Mouse (Mus musculus): ENCODE measurements around the gene Tbc1d2b. TPM values are rescaled to one million over a fixed set of nuclear protein-coding genes. Genes with fewer than 3 reads are reported as not detected.

The Tbc1d2b gene
- polyA plus RNA-seq, 1 experiment from 2014 or later: 4.3 TPM

- H3K27me3 ChIP-seq (replicated peaks; ENCODE audit: control insufficient read depth, insufficient read depth, low read length): no peaks in the 10 kb centered on the region
- no peak overlapping the region for H3K4me2 ChIP-seq (ENCODE audit: low read length)
- DNase-seq (ENCODE audit: low spot score) (no peak), ATAC-seq (no peak)
- H3K27ac ChIP-seq (ENCODE audit: low read depth, low read length): no peak overlapping the region
- no peak overlapping the region for H3K9ac ChIP-seq (ENCODE audit: low read length)
- no peaks in the 10 kb centered on the region for H3K36me3 ChIP-seq (ENCODE audit: control insufficient read depth, insufficient read depth, low read length)
- no peaks in the 10 kb centered on the region for H3K4me1 ChIP-seq (ENCODE audit: control insufficient read depth, insufficient read depth, low read length)
- no peak overlapping the region for H3K4me3 ChIP-seq (ENCODE audit: low read depth, low read length)
- 70% methylated on average over 3 of the region's 3 CpGs for WGBS
- no peaks in the 10 kb centered on the region for H3K9me3 ChIP-seq (replicated peaks; ENCODE audit: control insufficient read depth, low read length)
Observed at GRCm38 (mm10) chr9:90293641-90294398, 23.2 kb upstream of the Tbc1d2b start.

- no peaks in the 10 kb centered on the region for H3K36me3 ChIP-seq (ENCODE audit: control insufficient read depth, insufficient read depth, low read length)
- 91% methylated on average over 3 of the region's 3 CpGs for WGBS
- no peak overlapping the region for H3K4me3 ChIP-seq (ENCODE audit: low read depth, low read length)
- H3K9ac ChIP-seq (ENCODE audit: low read length): no peak overlapping the region
- no peak overlapping the region for H3K27ac ChIP-seq (ENCODE audit: low read depth, low read length)
- no peaks in the 10 kb centered on the region for H3K9me3 ChIP-seq (replicated peaks; ENCODE audit: control insufficient read depth, low read length)
- ATAC-seq (no peak), DNase-seq (ENCODE audit: low spot score) (no peak)
- H3K4me1 ChIP-seq (ENCODE audit: control insufficient read depth, insufficient read depth, low read length): no peaks in the 10 kb centered on the region
- no peak overlapping the region for H3K4me2 ChIP-seq (ENCODE audit: low read length)
- no peaks in the 10 kb centered on the region for H3K27me3 ChIP-seq (replicated peaks; ENCODE audit: control insufficient read depth, insufficient read depth, low read length)
Observed at GRCm38 (mm10) chr9:90278397-90278796, 7.8 kb upstream of the Tbc1d2b start.

- Histone ChIP-seq H3K4me3 (ENCODE audit: low read depth, low read length) (no peak overlapping the region), H3K4me1 (ENCODE audit: control insufficient read depth, insufficient read depth, low read length) (no peaks in the 10 kb centered on the region), H3K9ac (ENCODE audit: low read length) (no peak overlapping the region), H3K27ac (ENCODE audit: low read depth, low read length) (no peak overlapping the region), H3K4me2 (ENCODE audit: low read length) (no peak overlapping the region), H3K36me3 (ENCODE audit: control insufficient read depth, insufficient read depth, low read length) (no peaks in the 10 kb centered on the region), H3K9me3 (replicated peaks; ENCODE audit: control insufficient read depth, low read length) (no peaks in the 10 kb centered on the region), H3K27me3 (replicated peaks; ENCODE audit: control insufficient read depth, insufficient read depth, low read length) (no peaks in the 10 kb centered on the region)
- ATAC-seq: no peak
- WGBS: 79% methylated on average over 2 of the region's 2 CpGs
- DNase-seq (ENCODE audit: low spot score): no peak
Observed at GRCm38 (mm10) chr9:90277884-90278283, 7.3 kb upstream of the Tbc1d2b start.

- DNase-seq (ENCODE audit: low spot score): no peak
- Histone ChIP-seq H3K4me1 (ENCODE audit: control insufficient read depth, insufficient read depth, low read length) (no peaks in the 10 kb centered on the region), H3K36me3 (ENCODE audit: control insufficient read depth, insufficient read depth, low read length) (no peaks in the 10 kb centered on the region), H3K27ac (ENCODE audit: low read depth, low read length) (no peak overlapping the region), H3K4me2 (ENCODE audit: low read length) (no peak overlapping the region), H3K27me3 (replicated peaks; ENCODE audit: control insufficient read depth, insufficient read depth, low read length) (no peaks in the 10 kb centered on the region), H3K4me3 (ENCODE audit: low read depth, low read length) (no peak overlapping the region), H3K9me3 (replicated peaks; ENCODE audit: control insufficient read depth, low read length) (no peaks in the 10 kb centered on the region), H3K9ac (ENCODE audit: low read length) (no peak overlapping the region)
- ATAC-seq: no peak
- 72% methylated on average over 1 of the region's 1 CpGs for WGBS
Observed at GRCm38 (mm10) chr9:90276779-90277178, 6.2 kb upstream of the Tbc1d2b start.

GRCm38 (mm10) chr9:90275906-90276305, 5.3 kb upstream of the Tbc1d2b start:
- WGBS: 92% methylated on average over 5 of the region's 5 CpGs
- no peaks in the 10 kb centered on the region for H3K4me1 ChIP-seq (ENCODE audit: control insufficient read depth, insufficient read depth, low read length)
- no peaks in the 10 kb centered on the region for H3K36me3 ChIP-seq (ENCODE audit: control insufficient read depth, insufficient read depth, low read length)
- no peaks in the 10 kb centered on the region for H3K9me3 ChIP-seq (replicated peaks; ENCODE audit: control insufficient read depth, low read length)
- H3K27ac ChIP-seq (ENCODE audit: low read depth, low read length): no peak overlapping the region
- no peaks in the 10 kb centered on the region for H3K27me3 ChIP-seq (replicated peaks; ENCODE audit: control insufficient read depth, insufficient read depth, low read length)
- ATAC-seq (no peak), DNase-seq (ENCODE audit: low spot score) (no peak)
- no peak overlapping the region for H3K9ac ChIP-seq (ENCODE audit: low read length)
- H3K4me2 ChIP-seq (ENCODE audit: low read length): no peak overlapping the region
- H3K4me3 ChIP-seq (ENCODE audit: low read depth, low read length): no peak overlapping the region

- no peaks in the 10 kb centered on the region for H3K9me3 ChIP-seq (replicated peaks; ENCODE audit: control insufficient read depth, low read length)
- no peak overlapping the region for H3K4me2 ChIP-seq (ENCODE audit: low read length)
- H3K4me3 ChIP-seq (ENCODE audit: low read depth, low read length): no peak overlapping the region
- H3K27me3 ChIP-seq (replicated peaks; ENCODE audit: control insufficient read depth, insufficient read depth, low read length): no peaks in the 10 kb centered on the region
- DNase-seq (ENCODE audit: low spot score) (no peak), ATAC-seq (no peak)
- WGBS: 73% methylated on average over 2 of the region's 2 CpGs
- H3K36me3 ChIP-seq (ENCODE audit: control insufficient read depth, insufficient read depth, low read length): no peaks in the 10 kb centered on the region
- H3K9ac ChIP-seq (ENCODE audit: low read length): no peak overlapping the region
- H3K27ac ChIP-seq (ENCODE audit: low read depth, low read length): no peak overlapping the region
- H3K4me1 ChIP-seq (ENCODE audit: control insufficient read depth, insufficient read depth, low read length): no peaks in the 10 kb centered on the region
Observed at GRCm38 (mm10) chr9:90275500-90275899, 4.9 kb upstream of the Tbc1d2b start.

GRCm38 (mm10) chr9:90274516-90274915, 3.9 kb upstream of the Tbc1d2b start:
- no peak overlapping the region for H3K4me3 ChIP-seq (ENCODE audit: low read depth, low read length)
- H3K9me3 ChIP-seq (replicated peaks; ENCODE audit: control insufficient read depth, low read length): no peaks in the 10 kb centered on the region
- H3K36me3 ChIP-seq (ENCODE audit: control insufficient read depth, insufficient read depth, low read length): no peaks in the 10 kb centered on the region
- no peak overlapping the region for H3K4me2 ChIP-seq (ENCODE audit: low read length)
- WGBS: 87% methylated on average over 3 of the region's 3 CpGs
- H3K4me1 ChIP-seq (ENCODE audit: control insufficient read depth, insufficient read depth, low read length): peaks cover 4% of the 10 kb centered on the region; the same call in 1 of the 2 replicates
- no peak for ATAC-seq
- no peak overlapping the region for H3K9ac ChIP-seq (ENCODE audit: low read length)
- H3K27ac ChIP-seq (ENCODE audit: low read depth, low read length): no peak overlapping the region
- DNase-seq (ENCODE audit: low spot score): no peak
- no peaks in the 10 kb centered on the region for H3K27me3 ChIP-seq (replicated peaks; ENCODE audit: control insufficient read depth, insufficient read depth, low read length)

GRCm38 (mm10) chr9:90272346-90272745, 1.7 kb upstream of the Tbc1d2b start:
- 70% methylated on average over 12 of the region's 12 CpGs for WGBS
- no peak overlapping the region for H3K27ac ChIP-seq (ENCODE audit: low read depth, low read length)
- no peak overlapping the region for H3K4me2 ChIP-seq (ENCODE audit: low read length)
- DNase-seq (ENCODE audit: low spot score): no peak
- H3K27me3 ChIP-seq (replicated peaks; ENCODE audit: control insufficient read depth, insufficient read depth, low read length): no peaks in the 10 kb centered on the region
- H3K4me1 ChIP-seq (ENCODE audit: control insufficient read depth, insufficient read depth, low read length): peaks cover 10% of the 10 kb centered on the region; the same call in 1 of the 2 replicates
- H3K36me3 ChIP-seq (ENCODE audit: control insufficient read depth, insufficient read depth, low read length): no peaks in the 10 kb centered on the region
- no peak overlapping the region for H3K4me3 ChIP-seq (ENCODE audit: low read depth, low read length)
- no peak for ATAC-seq
- no peaks in the 10 kb centered on the region for H3K9me3 ChIP-seq (replicated peaks; ENCODE audit: control insufficient read depth, low read length)
- H3K9ac ChIP-seq (ENCODE audit: low read length): no peak overlapping the region

GRCm38 (mm10) chr9:90271541-90272090, 1.0 kb upstream of the Tbc1d2b start:
- H3K27me3 ChIP-seq (replicated peaks; ENCODE audit: control insufficient read depth, insufficient read depth, low read length): no peaks in the 10 kb centered on the region
- H3K4me3 ChIP-seq (ENCODE audit: low read depth, low read length): no peak overlapping the region
- no peaks in the 10 kb centered on the region for H3K9me3 ChIP-seq (replicated peaks; ENCODE audit: control insufficient read depth, low read length)
- 73% methylated on average over 5 of the region's 5 CpGs for WGBS
- H3K36me3 ChIP-seq (ENCODE audit: control insufficient read depth, insufficient read depth, low read length): no peaks in the 10 kb centered on the region
- no peak for DNase-seq (ENCODE audit: low spot score)
- H3K4me1 ChIP-seq (ENCODE audit: control insufficient read depth, insufficient read depth, low read length): peaks cover 10% of the 10 kb centered on the region; the same call in 1 of the 2 replicates
- no peak overlapping the region for H3K27ac ChIP-seq (ENCODE audit: low read depth, low read length)
- no peak overlapping the region for H3K9ac ChIP-seq (ENCODE audit: low read length)
- ATAC-seq: no peak
- no peak overlapping the region for H3K4me2 ChIP-seq (ENCODE audit: low read length)
